Mouse (Mus musculus): Measurements from ENCODE around the gene Gm49333.

DNA sequence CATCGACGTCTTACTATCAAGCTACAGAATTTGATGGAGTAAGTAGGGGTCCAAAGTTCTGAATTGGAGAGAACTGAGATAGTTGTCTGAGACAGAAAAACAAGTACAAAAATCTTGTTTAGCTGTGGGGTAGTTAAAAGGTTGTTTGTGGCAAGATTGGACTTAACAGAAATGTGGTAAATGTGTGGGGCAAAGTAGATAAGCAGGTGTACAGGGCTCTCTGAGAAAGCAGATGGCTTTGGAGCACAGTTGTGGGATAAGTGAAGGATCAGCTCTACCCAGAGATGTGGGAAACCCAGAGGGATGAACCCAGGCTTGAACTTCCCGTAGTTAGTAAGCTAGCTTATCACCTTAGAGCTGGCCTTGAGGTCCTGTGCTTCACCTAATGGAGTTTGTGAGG, 79.4 kb downstream of the Gm49333 start:
- TF ChIP-seq CTCF (IDR thresholded peaks at IDR 0.05; ENCODE audit: insufficient read depth, low read length) (no peak), POLR2A (IDR thresholded peaks at IDR 0.05; ENCODE audit: borderline replicate concordance, extremely low read depth, low read depth, low read length) (no peak)

Data from lung, adult 2 months (tissue).